Mouse (Mus musculus): ENCODE data around the gene Maff.

GRCm38 (mm10) chr15:79365068-79365467 lies 18.6 kb downstream of the Maff start:
- TF ChIP-seq CTCF (IDR thresholded peaks at IDR 0.05; ENCODE audit: borderline replicate concordance, insufficient read depth, low read depth, low read length) (no peak), POLR2A (IDR thresholded peaks at IDR 0.05; ENCODE audit: borderline replicate concordance, insufficient read depth, low read length) (no peak)

All from cerebellum, adult 2 months (tissue).